In the genomic region with DNA sequence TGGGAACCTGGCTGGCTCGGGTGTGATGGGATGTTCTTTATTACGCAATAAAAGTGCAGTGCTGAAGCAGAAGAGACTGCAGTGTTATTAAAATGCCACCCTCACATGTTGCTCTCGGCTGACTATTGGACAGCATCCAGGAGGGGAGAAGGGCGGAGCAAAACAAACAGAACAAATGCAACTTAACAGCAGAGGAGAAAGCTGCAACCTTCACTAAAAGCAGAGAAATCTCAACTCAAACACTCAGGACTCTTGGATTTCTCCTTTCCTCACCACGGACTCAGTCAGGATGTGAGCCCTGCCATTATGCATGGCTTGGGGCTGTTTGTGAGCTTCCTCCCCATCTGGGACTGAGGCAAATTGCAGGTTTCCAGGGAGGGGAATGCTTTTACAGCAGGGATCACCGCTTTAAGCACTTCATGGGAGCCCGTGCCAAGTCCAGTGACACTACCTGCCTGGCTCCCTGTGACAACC, we compare ENCODE assay signal across 8 mouse cellular contexts.
DNase-seq lines count a peak whose midpoint lies in the region; ATAC-seq lines count a peak whose summit lies in the region.

No protein-coding gene starts in this region.

- no peak overlapping the region for H3K27ac ChIP-seq in heart, embryonic 15.5 days

- ATAC-seq in cerebellum, adult (ENCODE audit: insufficient number of reproducible peaks, low FRiP score, low TSS enrichment), result peak; percentile 77
- ATAC-seq in heart, embryonic 15.5 days (replicated peaks; ENCODE audit: insufficient number of reproducible peaks, insufficient read depth, low FRiP score, low read depth), result no peak

- H3K4me3 ChIP-seq in heart, embryonic 15.5 days, result no peak overlapping the region

- no peak for DNase-seq in cerebellum, postnatal 4 days (ENCODE audit: low spot score in 2 of 2)
- peak; percentile 6 to 7 for DNase-seq in right cerebral cortex, adult 2 months (ENCODE audit: low spot score in 2 of 2)
- no peak for DNase-seq in right cerebral cortex, postnatal 25 days
- peak; percentile 11 to 14 for DNase-seq in kidney, postnatal 4 days
- no peak for DNase-seq in spleen, postnatal 36 days (ENCODE audit: low spot score in 2 of 2)
- no peak for DNase-seq in spleen, postnatal 14 days (ENCODE audit: low spot score in 2 of 2)

- H3K4me1 ChIP-seq in heart, embryonic 15.5 days (replicated peaks), result peaks cover 10% of the 10 kb centered on the region; the same call in 1 of the 2 replicates

- peak overlapping the region; percentile 17; the same call in 1 of the 2 replicates for H3K4me2 ChIP-seq in heart, embryonic 15.5 days

- H3K27me3 ChIP-seq in heart, embryonic 15.5 days, result no peaks in the 10 kb centered on the region

- H3K9ac ChIP-seq in heart, embryonic 15.5 days, result no peak overlapping the region

- WGBS in heart, embryonic 15.5 days, result 43% methylated on average over 7 of the region's 7 CpGs

- H3K9me3 ChIP-seq in heart, embryonic 15.5 days (replicated peaks), result no peaks in the 10 kb centered on the region

- H3K36me3 ChIP-seq in heart, embryonic 15.5 days, result no peaks in the 10 kb centered on the region

Comparison
In these comparisons a context has a peak if more than half of its experiments do, and no peak if none do; other contexts are left out.
1. DNase-seq: peak in right cerebral cortex, adult 2 months (2 of 2) and kidney, postnatal 4 days (2 of 2); none in cerebellum, postnatal 4 days (0 of 2), right cerebral cortex, postnatal 25 days (single experiment), spleen, postnatal 36 days (0 of 2) and spleen, postnatal 14 days (0 of 2).